Mouse (Mus musculus): ENCODE data around the gene Smc4. TPM values are rescaled to one million over a fixed set of nuclear protein-coding genes. Genes with fewer than 3 reads are reported as not detected.

The Smc4 gene
- polyA plus RNA-seq, 1 experiment from 2014 or later: 73.0 TPM

GRCm38 (mm10) chr3:69041298-69041697 lies 36.8 kb downstream of the Smc4 start:
- 62% methylated on average over 5 of the region's 5 CpGs for WGBS
- peak overlapping the region; percentile 38 for H3K4me2 ChIP-seq (ENCODE audit: low read length)
- no peak for ATAC-seq

DNA sequence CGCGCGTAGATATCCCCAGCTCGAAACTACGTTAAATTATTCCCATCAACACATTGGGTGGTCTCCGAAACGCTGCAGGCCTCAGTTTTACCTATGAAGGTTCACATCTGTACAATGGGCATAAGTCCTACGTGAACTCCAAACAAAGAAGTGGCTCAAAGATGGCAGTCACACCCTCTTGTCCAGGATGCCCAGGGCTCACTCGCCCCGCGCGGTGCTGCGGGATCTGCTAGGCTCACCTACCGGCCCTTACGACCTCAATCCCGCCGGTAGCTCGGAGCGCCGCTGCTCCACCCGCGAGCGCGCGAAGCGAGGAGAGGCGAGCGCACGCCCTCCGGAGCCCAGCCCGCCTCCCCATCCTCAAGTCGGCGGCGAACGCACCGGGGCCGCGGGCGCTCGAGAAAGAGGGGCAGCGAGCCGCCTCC lies 39.6 kb downstream of the Smc4 start:
- H3K27ac ChIP-seq (ENCODE audit: low read length): peak overlapping the region; percentile 91
- peak overlapping the region; percentile 96 for H3K4me3 ChIP-seq (replicated peaks; ENCODE audit: low read length)
- peak overlapping the region; percentile 93 for H3K9ac ChIP-seq (replicated peaks; ENCODE audit: low read depth, low read length)
- H3K9me3 ChIP-seq (ENCODE audit: control insufficient read depth, low read length): no peaks in the 10 kb centered on the region
- H3K4me2 ChIP-seq (ENCODE audit: low read length): peak overlapping the region; percentile 46
- peaks cover 22% of the 10 kb centered on the region for H3K4me1 ChIP-seq (replicated peaks; ENCODE audit: control insufficient read depth, insufficient read depth, low read length)
- no peaks in the 10 kb centered on the region for H3K27me3 ChIP-seq (replicated peaks; ENCODE audit: control insufficient read depth, insufficient read depth, low read length)
- H3K36me3 ChIP-seq (ENCODE audit: control insufficient read depth, insufficient read depth): no peaks in the 10 kb centered on the region
- ATAC-seq: peak; percentile 75
- under 1% methylated on average over 26 of the region's 42 CpGs for WGBS

More at GRCm38 (mm10) chr3:69041298-69041697, 36.8 kb downstream of the Smc4 start:
- H3K36me3 ChIP-seq (ENCODE audit: control insufficient read depth, insufficient read depth): 0 out of 2 replicates have a peak, but pooled peaks cover 4% of the 10 kb centered on the region
- H3K4me3 ChIP-seq (replicated peaks; ENCODE audit: low read length): 0 out of 2 replicates have a peak overlapping the region, but pooled peaks have one; percentile 15
- H3K9me3 ChIP-seq (ENCODE audit: control insufficient read depth, low read length): no peaks in the 10 kb centered on the region
- no peaks in the 10 kb centered on the region for H3K27me3 ChIP-seq (replicated peaks; ENCODE audit: control insufficient read depth, insufficient read depth, low read length)
- peaks cover 22% of the 10 kb centered on the region for H3K4me1 ChIP-seq (replicated peaks; ENCODE audit: control insufficient read depth, insufficient read depth, low read length)
- H3K9ac ChIP-seq (replicated peaks; ENCODE audit: low read depth, low read length): no peak overlapping the region
- H3K27ac ChIP-seq (ENCODE audit: low read length): no peak overlapping the region

DNA sequence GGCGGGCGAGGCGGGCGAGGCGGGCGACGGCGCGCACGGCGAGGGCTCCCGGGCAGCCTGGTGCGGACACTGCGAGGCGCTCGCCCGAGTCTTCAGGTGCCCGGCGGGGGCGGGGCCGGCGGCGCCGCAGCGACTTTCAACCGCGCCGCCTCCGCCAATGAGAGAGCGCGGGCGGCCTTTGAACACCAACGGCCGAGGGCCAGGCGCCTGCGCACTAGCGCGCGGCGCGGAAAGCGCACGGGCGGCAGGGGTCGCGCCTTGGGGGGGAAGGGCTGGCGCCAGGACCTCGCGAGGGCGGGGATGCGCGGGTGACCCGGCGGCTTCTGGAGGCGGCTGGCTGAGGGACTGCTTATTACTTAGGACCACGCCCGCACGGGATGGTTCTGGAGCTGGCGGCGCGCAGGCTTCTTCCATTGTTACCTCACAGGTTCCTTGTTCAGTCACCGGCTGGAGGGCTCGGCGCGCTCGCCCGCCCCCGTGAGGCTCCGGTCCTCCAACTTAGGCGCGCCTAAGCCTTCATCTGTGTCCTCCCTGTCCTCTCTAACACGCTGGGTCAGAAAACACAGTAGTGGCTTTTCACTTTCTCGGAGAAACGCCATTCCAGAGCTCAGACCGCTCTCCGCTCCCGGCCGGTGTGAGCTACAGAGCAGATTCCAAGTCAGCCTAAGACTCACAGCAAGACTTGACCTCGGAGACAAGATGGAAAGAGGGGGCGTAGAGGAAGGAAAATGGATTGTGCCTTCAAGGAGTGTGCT lies 40.3 kb downstream of the Smc4 start, which contains the start of gene Trim59:
Gene Trim59, minus strand, starts transcription at position 111 of the 755 bp plus-strand sequence.
- Histone ChIP-seq H3K27me3 (replicated peaks; ENCODE audit: control insufficient read depth, insufficient read depth, low read length) (no peaks in the 10 kb centered on the region), H3K27ac (ENCODE audit: low read length) (peak within 1 kb of the TSS; percentile 91), H3K4me2 (ENCODE audit: low read length) (peak within 1 kb of the TSS; percentile 95), H3K9me3 (ENCODE audit: control insufficient read depth, low read length) (no peaks in the 10 kb centered on the region), H3K4me3 (replicated peaks; ENCODE audit: low read length) (peak within 1 kb of the TSS; percentile 96), H3K36me3 (ENCODE audit: control insufficient read depth, insufficient read depth) (no peaks in the 10 kb centered on the region), H3K9ac (replicated peaks; ENCODE audit: low read depth, low read length) (peak within 1 kb of the TSS; percentile 93), H3K4me1 (replicated peaks; ENCODE audit: control insufficient read depth, insufficient read depth, low read length) (peaks cover 22% of the 10 kb centered on the region)
- under 1% methylated on average over 76 of the region's 80 CpGs for WGBS
- peak; percentile 97 for ATAC-seq

DNA sequence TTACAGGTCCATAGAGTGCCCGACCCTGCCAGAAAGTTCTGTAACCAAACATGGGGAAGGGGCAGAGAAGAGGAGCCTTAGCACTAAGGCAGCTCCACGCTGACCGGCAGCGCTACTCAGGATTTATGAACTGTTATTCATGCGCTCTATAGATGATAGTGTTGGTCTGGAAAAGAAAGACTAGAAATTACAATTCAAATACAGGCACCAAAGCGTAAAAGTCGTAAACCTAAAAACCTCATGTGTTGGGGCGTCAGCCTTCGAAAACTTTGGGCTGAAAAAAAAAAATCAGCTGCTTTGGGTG lies 40.8 kb downstream of the Smc4 start:
- H3K4me1 ChIP-seq (replicated peaks; ENCODE audit: control insufficient read depth, insufficient read depth, low read length): peaks cover 19% of the 10 kb centered on the region
- WGBS: 7% methylated on average over 9 of the region's 9 CpGs
- H3K36me3 ChIP-seq (ENCODE audit: control insufficient read depth, insufficient read depth): no peaks in the 10 kb centered on the region
- H3K9me3 ChIP-seq (ENCODE audit: control insufficient read depth, low read length): no peaks in the 10 kb centered on the region
- peak overlapping the region; percentile 95 for H3K4me2 ChIP-seq (ENCODE audit: low read length)
- H3K4me3 ChIP-seq (replicated peaks; ENCODE audit: low read length): peak overlapping the region; percentile 96
- H3K9ac ChIP-seq (replicated peaks; ENCODE audit: low read depth, low read length): peak overlapping the region; percentile 93
- peak overlapping the region; percentile 91; the same call in 1 of the 2 replicates for H3K27ac ChIP-seq (ENCODE audit: low read length)
- ATAC-seq: peak; percentile 4; the same call in 1 of the 2 replicates
- no peaks in the 10 kb centered on the region for H3K27me3 ChIP-seq (replicated peaks; ENCODE audit: control insufficient read depth, insufficient read depth, low read length)

DNA sequence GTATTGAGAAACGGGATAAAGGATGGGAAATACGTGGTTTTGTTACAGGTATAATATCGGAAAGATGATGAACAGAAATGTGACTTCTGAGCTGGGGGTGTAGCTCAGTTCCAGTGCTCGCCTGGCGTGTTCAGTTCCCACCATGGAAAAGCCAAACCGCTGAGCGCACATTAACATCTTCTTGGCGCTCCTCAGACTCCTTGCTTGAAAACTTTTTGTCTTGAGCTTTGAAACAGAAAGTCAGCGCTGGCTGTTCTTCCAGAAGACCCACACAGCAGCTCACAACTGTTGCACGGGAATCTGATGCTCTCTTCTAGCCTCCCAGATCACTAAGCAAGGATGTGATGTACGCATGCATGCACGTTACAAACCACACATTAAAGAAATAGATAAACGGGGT lies 41.2 kb downstream of the Smc4 start:
- Histone ChIP-seq H3K9me3 (ENCODE audit: control insufficient read depth, low read length) (no peaks in the 10 kb centered on the region), H3K9ac (replicated peaks; ENCODE audit: low read depth, low read length) (no peak overlapping the region; the same call in 1 of the 2 replicates), H3K27ac (ENCODE audit: low read length) (no peak overlapping the region), H3K27me3 (replicated peaks; ENCODE audit: control insufficient read depth, insufficient read depth, low read length) (no peaks in the 10 kb centered on the region), H3K4me1 (replicated peaks; ENCODE audit: control insufficient read depth, insufficient read depth, low read length) (peaks cover 16% of the 10 kb centered on the region), H3K4me2 (ENCODE audit: low read length) (peak overlapping the region; percentile 95), H3K4me3 (replicated peaks; ENCODE audit: low read length) (peak overlapping the region; percentile 96), H3K36me3 (ENCODE audit: control insufficient read depth, insufficient read depth) (no peaks in the 10 kb centered on the region)
- ATAC-seq: no peak
- WGBS: 23% methylated on average over 13 of the region's 13 CpGs

GRCm38 (mm10) chr3:69046509-69046908 lies 42.0 kb downstream of the Smc4 start:
- ATAC-seq: no peak
- H3K9me3 ChIP-seq (ENCODE audit: control insufficient read depth, low read length): no peaks in the 10 kb centered on the region
- H3K4me3 ChIP-seq (replicated peaks; ENCODE audit: low read length): no peak overlapping the region
- 78% methylated on average over 4 of the region's 4 CpGs for WGBS
- peaks cover 11% of the 10 kb centered on the region; the same call in 1 of the 2 replicates for H3K4me1 ChIP-seq (replicated peaks; ENCODE audit: control insufficient read depth, insufficient read depth, low read length)
- H3K27me3 ChIP-seq (replicated peaks; ENCODE audit: control insufficient read depth, insufficient read depth, low read length): no peaks in the 10 kb centered on the region
- no peak overlapping the region for H3K4me2 ChIP-seq (ENCODE audit: low read length)
- no peak overlapping the region for H3K9ac ChIP-seq (replicated peaks; ENCODE audit: low read depth, low read length)
- no peak overlapping the region for H3K27ac ChIP-seq (ENCODE audit: low read length)
- no peaks in the 10 kb centered on the region for H3K36me3 ChIP-seq (ENCODE audit: control insufficient read depth, insufficient read depth)

GRCm38 (mm10) chr3:69047684-69048083 lies 43.1 kb downstream of the Smc4 start:
- H3K36me3 ChIP-seq (ENCODE audit: control insufficient read depth, insufficient read depth): no peaks in the 10 kb centered on the region
- H3K4me1 ChIP-seq (replicated peaks; ENCODE audit: control insufficient read depth, insufficient read depth, low read length): peaks cover 8% of the 10 kb centered on the region; the same call in 1 of the 2 replicates
- H3K4me3 ChIP-seq (replicated peaks; ENCODE audit: low read length): no peak overlapping the region
- no peak overlapping the region for H3K4me2 ChIP-seq (ENCODE audit: low read length)
- H3K9ac ChIP-seq (replicated peaks; ENCODE audit: low read depth, low read length): no peak overlapping the region
- no peaks in the 10 kb centered on the region for H3K9me3 ChIP-seq (ENCODE audit: control insufficient read depth, low read length)
- no peak for ATAC-seq
- 83% methylated on average over 4 of the region's 4 CpGs for WGBS
- no peak overlapping the region for H3K27ac ChIP-seq (ENCODE audit: low read length)
- H3K27me3 ChIP-seq (replicated peaks; ENCODE audit: control insufficient read depth, insufficient read depth, low read length): no peaks in the 10 kb centered on the region

- no peak overlapping the region for H3K9ac ChIP-seq (replicated peaks; ENCODE audit: low read depth, low read length)
- no peak for ATAC-seq
- WGBS: 67% methylated on average over 6 of the region's 6 CpGs
Observed at GRCm38 (mm10) chr3:69049011-69049410, 44.5 kb downstream of the Smc4 start.

GRCm38 (mm10) chr3:69051894-69052293 lies 47.4 kb downstream of the Smc4 start:
- Histone ChIP-seq H3K9me3 (ENCODE audit: control insufficient read depth, low read length) (no peaks in the 10 kb centered on the region), H3K27me3 (replicated peaks; ENCODE audit: control insufficient read depth, insufficient read depth, low read length) (no peaks in the 10 kb centered on the region), H3K4me2 (ENCODE audit: low read length) (no peak overlapping the region), H3K27ac (ENCODE audit: low read length) (no peak overlapping the region), H3K4me3 (replicated peaks; ENCODE audit: low read length) (no peak overlapping the region), H3K9ac (replicated peaks; ENCODE audit: low read depth, low read length) (no peak overlapping the region), H3K36me3 (ENCODE audit: control insufficient read depth, insufficient read depth) (no peaks in the 10 kb centered on the region), H3K4me1 (replicated peaks; ENCODE audit: control insufficient read depth, insufficient read depth, low read length) (no peaks in the 10 kb centered on the region)
- 94% methylated on average over 11 of the region's 11 CpGs for WGBS
- no peak for ATAC-seq

More at GRCm38 (mm10) chr3:69049011-69049410, 44.5 kb downstream of the Smc4 start:
- no peaks in the 10 kb centered on the region for H3K27me3 ChIP-seq (replicated peaks; ENCODE audit: control insufficient read depth, insufficient read depth, low read length)
- peaks cover 4% of the 10 kb centered on the region; the same call in 1 of the 2 replicates for H3K4me1 ChIP-seq (replicated peaks; ENCODE audit: control insufficient read depth, insufficient read depth, low read length)
- H3K4me2 ChIP-seq (ENCODE audit: low read length): no peak overlapping the region
- no peaks in the 10 kb centered on the region for H3K9me3 ChIP-seq (ENCODE audit: control insufficient read depth, low read length)
- no peaks in the 10 kb centered on the region for H3K36me3 ChIP-seq (ENCODE audit: control insufficient read depth, insufficient read depth)
- H3K4me3 ChIP-seq (replicated peaks; ENCODE audit: low read length): no peak overlapping the region
- no peak overlapping the region for H3K27ac ChIP-seq (ENCODE audit: low read length)

All from forebrain, embryonic 16.5 days (tissue).